Mouse (Mus musculus) heart, embryonic 10.5 days (tissue): ENCODE measurements around the gene Popdc2. TPM values are rescaled to one million over a fixed set of nuclear protein-coding genes. Genes with fewer than 3 reads are reported as not detected.
"Not testable (repeated sequence)": the region's sequence is repeated elsewhere in the genome, so short reads cannot be mapped to it uniquely, and the experiment has no call there.

Source experiments
- DNase-seq: peaks from one replicate; pipeline ENCODE4 v3.0.0-alpha.2; 2017; ENCODE audit warnings: low spot score
- H3K27ac ChIP-seq: fragments of 300-500 bp; sonication (generic); 2 replicates; pipeline ENCODE4 v1.5.1; 2016; ENCODE audit warnings: mild to moderate bottlenecking
- H3K27me3 ChIP-seq: fragments of 300-500 bp; sonication (generic); 2 replicates; pipeline ENCODE4 v1.6.1; 2016; ENCODE audit warnings: mild to moderate bottlenecking; ENCODE audit not compliant: poor library complexity, insufficient read depth, severe bottlenecking
- H3K36me3 ChIP-seq: fragments of 300-500 bp; sonication (generic); 2 replicates; pipeline ENCODE4 v1.6.1; 2016; ENCODE audit warnings: mild to moderate bottlenecking, moderate library complexity
- H3K4me1 ChIP-seq: fragments of 300-500 bp; sonication (generic); 2 replicates; pipeline ENCODE4 v1.6.1; 2016; ENCODE audit warnings: mild to moderate bottlenecking
- H3K4me3 ChIP-seq: fragments of 300-500 bp; sonication (generic); 2 replicates; pipeline ENCODE4 v1.5.1; 2016; ENCODE audit warnings: mild to moderate bottlenecking, moderate library complexity
- H3K9me3 ChIP-seq: fragments of 300-500 bp; sonication (generic); 2 replicates; pipeline ENCODE4 v1.6.1; 2016; ENCODE audit warnings: mild to moderate bottlenecking, moderate library complexity
- WGBS: fragments of 180-500 bp; shearing (Covaris S2); methylation state at CpG from one replicate; pipeline ENCODE4 v1.1.7; 2016; 5-methylcytosine and 5-hydroxymethylcytosine counted together
- polyA plus RNA-seq: library from polyadenylated mRNA; unstranded; fragments of >200 nt; fragmentation: Nextera tagmentation; extraction: Ambion mirVana; gene quantifications from 2 replicates; pipeline ENCODE4 v1.2.1, GENCODE M21; 2016

Popdc2 gene
- polyA plus RNA-seq = 230 and 378 TPM in 2 replicates

GRCm38 (mm10) chr16:38361933-38362332 is at the start of gene Popdc2:
Gene Popdc2, plus strand, starts transcription at chr16:38362209.
- no peaks in the 10 kb centered on the region for H3K9me3 ChIP-seq
- 9% methylated on average over 10 of the region's 10 CpGs for WGBS
- H3K27ac ChIP-seq = peak within 1 kb of the TSS; percentile 91
- H3K36me3 ChIP-seq = peaks cover 25% of the 10 kb centered on the region
- no peaks in the 10 kb centered on the region for H3K27me3 ChIP-seq
- H3K4me1 ChIP-seq = peaks cover 50% of the 10 kb centered on the region
- peak within 1 kb of the TSS; percentile 65 for H3K4me3 ChIP-seq
- DNase-seq = peak; percentile 95

DNA sequence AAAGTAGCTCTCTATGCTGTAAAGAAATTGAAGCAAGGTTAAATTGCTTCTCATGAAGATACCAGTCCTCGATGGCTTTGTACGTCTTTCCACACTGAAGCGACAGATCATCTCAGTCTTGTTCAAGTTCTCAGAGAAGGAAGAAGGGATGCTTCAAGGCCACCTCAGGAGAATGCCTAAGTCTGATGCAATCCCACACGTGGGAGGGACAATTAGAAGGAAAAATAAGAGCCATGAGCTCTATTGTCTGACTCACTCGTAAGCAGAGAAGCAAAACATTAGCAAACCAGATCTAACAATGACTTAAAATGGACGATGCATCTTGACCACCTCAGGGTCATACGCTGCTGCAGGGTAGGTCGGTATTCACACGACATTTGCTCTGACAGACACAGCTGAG is 43.5 kb upstream of the Popdc2 start:
- no peak for DNase-seq
- H3K36me3 ChIP-seq = no peaks in the 10 kb centered on the region
- no peak overlapping the region for H3K27ac ChIP-seq
- WGBS = 74% methylated on average over 9 of the region's 9 CpGs
- no peak overlapping the region for H3K4me3 ChIP-seq
- H3K9me3 ChIP-seq = no peaks in the 10 kb centered on the region
- H3K4me1 ChIP-seq = 0 out of 2 replicates have a peak, but pooled peaks cover 3% of the 10 kb centered on the region
- H3K27me3 ChIP-seq = no peaks in the 10 kb centered on the region

GRCm38 (mm10) chr16:38319087-38319486 is 42.9 kb upstream of the Popdc2 start:
- Histone ChIP-seq H3K9me3 (no peaks in the 10 kb centered on the region), H3K27me3 (no peaks in the 10 kb centered on the region), H3K4me1 (0 out of 2 replicates have a peak, but pooled peaks cover 3% of the 10 kb centered on the region), H3K27ac (no peak overlapping the region), H3K36me3 (no peaks in the 10 kb centered on the region), H3K4me3 (no peak overlapping the region)
- WGBS = 88% methylated on average over 4 of the region's 4 CpGs
- DNase-seq = no peak

- DNase-seq = no peak
- 25% methylated on average over 17 of the region's 17 CpGs for WGBS
- Histone ChIP-seq H3K9me3 (no peaks in the 10 kb centered on the region), H3K27ac (no peak overlapping the region), H3K27me3 (no peaks in the 10 kb centered on the region), H3K4me3 (peak overlapping the region; percentile 38; the same call in 1 of the 2 replicates), H3K36me3 (no peaks in the 10 kb centered on the region), H3K4me1 (0 out of 2 replicates have a peak, but pooled peaks cover 3% of the 10 kb centered on the region)
Measured at GRCm38 (mm10) chr16:38321452-38321935, 40.5 kb upstream of the Popdc2 start.

DNA sequence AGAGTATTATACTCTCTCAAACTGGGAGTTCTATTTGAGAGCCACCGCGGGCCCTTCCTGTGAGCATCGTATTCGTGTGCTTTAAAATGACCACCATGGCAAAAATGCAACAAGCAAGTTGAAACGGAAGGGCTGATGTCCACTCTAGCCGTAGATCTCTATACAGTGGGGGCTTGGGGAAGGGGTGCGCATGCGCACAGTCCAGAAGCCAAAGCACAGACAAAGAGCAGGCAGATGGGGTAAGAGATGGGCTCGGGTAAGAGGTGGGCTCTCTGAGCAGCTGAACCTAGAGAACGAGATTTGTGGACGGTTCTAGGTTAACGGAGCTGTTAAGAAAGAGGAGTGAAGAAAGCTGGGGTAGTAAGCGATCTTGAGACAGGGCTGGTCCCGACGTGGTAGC is 37.7 kb upstream of the Popdc2 start:
- Histone ChIP-seq H3K36me3 (no peaks in the 10 kb centered on the region), H3K4me1 (0 out of 2 replicates have a peak, but pooled peaks cover 3% of the 10 kb centered on the region), H3K27me3 (no peaks in the 10 kb centered on the region), H3K27ac (no peak overlapping the region), H3K9me3 (no peaks in the 10 kb centered on the region), H3K4me3 (no peak overlapping the region)
- no peak for DNase-seq
- 84% methylated on average over 15 of the region's 15 CpGs for WGBS

DNA sequence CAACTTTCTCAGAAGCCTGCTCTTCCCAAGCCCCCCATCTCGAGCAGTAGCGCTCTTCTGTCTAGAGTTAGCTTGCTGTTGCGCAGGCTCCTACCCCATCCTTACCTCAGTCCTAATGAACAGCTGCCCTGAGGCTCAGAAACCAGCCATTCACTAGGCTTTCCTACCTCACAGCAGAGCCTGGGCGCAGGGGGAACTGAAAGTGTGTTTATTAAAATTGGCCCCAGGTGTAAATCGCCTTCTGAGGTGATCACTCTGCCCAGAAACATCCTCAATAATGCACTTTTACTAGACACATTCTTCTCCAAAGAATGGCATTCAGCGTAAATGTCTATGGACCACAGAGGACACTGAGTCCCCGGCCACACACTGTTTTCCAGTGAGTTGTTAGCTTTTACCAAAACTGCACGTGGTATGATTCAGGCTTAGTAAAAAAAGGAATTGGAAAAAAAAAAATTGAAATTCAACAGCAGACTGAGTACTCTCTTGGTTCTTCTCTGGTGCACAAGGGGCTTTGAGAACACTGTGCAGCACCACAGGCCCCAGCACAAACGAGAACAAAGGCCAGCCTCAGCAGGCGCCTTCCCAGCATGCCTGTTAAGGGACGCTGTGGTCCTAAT is 35.1 kb upstream of the Popdc2 start:
- 81% methylated on average over 11 of the region's 11 CpGs for WGBS
- no peak for DNase-seq

DNA sequence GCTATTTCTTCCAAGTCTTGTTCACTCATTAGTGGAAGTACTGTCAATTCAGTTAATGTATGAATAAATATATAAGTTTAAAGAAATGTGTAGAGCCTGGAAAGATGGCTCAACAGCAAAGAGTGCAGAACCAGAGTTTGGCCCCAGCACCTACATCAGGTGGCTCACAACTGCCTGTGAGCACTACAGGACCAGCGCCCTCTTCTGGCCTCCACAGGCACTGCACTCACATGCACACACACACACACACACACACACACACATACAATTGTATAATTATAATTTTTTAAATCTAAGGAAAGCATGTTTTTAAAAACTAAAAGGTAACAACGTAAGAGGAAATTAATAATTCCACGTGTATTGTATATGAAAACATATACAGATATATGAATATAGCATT is 32.7 kb upstream of the Popdc2 start:
- Histone ChIP-seq H3K36me3 (no peaks in the 10 kb centered on the region), H3K9me3 (no peaks in the 10 kb centered on the region), H3K4me1 (no peaks in the 10 kb centered on the region), H3K27ac (no peak overlapping the region), H3K27me3 (no peaks in the 10 kb centered on the region), H3K4me3 (no peak overlapping the region)
- 83% methylated on average over 3 of the region's 3 CpGs for WGBS
- DNase-seq = no peak

More for the DNA sequence above, 35.1 kb upstream of the Popdc2 start:
- Histone ChIP-seq H3K27ac (no peak overlapping the region), H3K36me3 (no peaks in the 10 kb centered on the region), H3K9me3 (no peaks in the 10 kb centered on the region), H3K4me1 (no peaks in the 10 kb centered on the region), H3K27me3 (no peaks in the 10 kb centered on the region), H3K4me3 (no peak overlapping the region)

DNA sequence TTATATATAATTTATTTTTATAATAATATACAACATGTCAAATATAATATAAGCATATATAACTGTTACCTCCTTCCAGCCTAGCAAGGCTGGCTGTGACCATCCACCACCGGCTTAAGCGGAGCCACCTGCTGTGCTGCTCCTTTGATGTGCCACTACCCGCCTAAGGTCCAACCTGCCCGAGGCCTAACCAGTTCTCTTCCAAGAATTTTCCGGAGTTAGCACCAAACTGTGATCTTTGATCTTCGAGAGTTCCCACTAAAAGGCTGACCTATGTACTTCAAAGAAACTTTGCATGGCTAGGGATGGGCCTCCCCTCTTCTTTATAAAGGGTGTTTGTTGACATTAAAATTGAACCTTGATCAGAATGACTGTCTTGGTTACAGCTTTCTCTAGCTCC is 27.6 kb upstream of the Popdc2 start:
- no peak for DNase-seq
- H3K36me3 ChIP-seq = no peaks in the 10 kb centered on the region
- no peak overlapping the region for H3K4me3 ChIP-seq
- no peaks in the 10 kb centered on the region for H3K4me1 ChIP-seq
- 45% methylated on average over 6 of the region's 6 CpGs for WGBS
- no peaks in the 10 kb centered on the region for H3K27me3 ChIP-seq
- H3K9me3 ChIP-seq = no peaks in the 10 kb centered on the region
- H3K27ac ChIP-seq = no peak overlapping the region

- H3K9me3 ChIP-seq, H3K4me3 ChIP-seq, H3K4me1 ChIP-seq, H3K36me3 ChIP-seq, H3K27me3 ChIP-seq, H3K27ac ChIP-seq, DNase-seq: not testable (repeated sequence)
- 73% methylated on average over 4 of the region's 4 CpGs for WGBS
Measured at GRCm38 (mm10) chr16:38338077-38338476, 23.9 kb upstream of the Popdc2 start.

- H3K9me3 ChIP-seq = no peaks in the 10 kb centered on the region
- DNase-seq = peak; percentile 95
- WGBS = 10% methylated on average over 30 of the region's 30 CpGs
- H3K27ac ChIP-seq = peak within 1 kb of the TSS; percentile 56
- no peaks in the 10 kb centered on the region for H3K36me3 ChIP-seq
- H3K4me1 ChIP-seq = peaks cover 15% of the 10 kb centered on the region
- peak within 1 kb of the TSS; percentile 58 for H3K4me3 ChIP-seq
- H3K27me3 ChIP-seq = no peaks in the 10 kb centered on the region
Measured at GRCm38 (mm10) chr16:38341396-38342324, 20.3 kb upstream of the Popdc2 start, which contains the start of gene Maats1. Gene Maats1, minus strand, starts transcription at chr16:38342143.

DNA sequence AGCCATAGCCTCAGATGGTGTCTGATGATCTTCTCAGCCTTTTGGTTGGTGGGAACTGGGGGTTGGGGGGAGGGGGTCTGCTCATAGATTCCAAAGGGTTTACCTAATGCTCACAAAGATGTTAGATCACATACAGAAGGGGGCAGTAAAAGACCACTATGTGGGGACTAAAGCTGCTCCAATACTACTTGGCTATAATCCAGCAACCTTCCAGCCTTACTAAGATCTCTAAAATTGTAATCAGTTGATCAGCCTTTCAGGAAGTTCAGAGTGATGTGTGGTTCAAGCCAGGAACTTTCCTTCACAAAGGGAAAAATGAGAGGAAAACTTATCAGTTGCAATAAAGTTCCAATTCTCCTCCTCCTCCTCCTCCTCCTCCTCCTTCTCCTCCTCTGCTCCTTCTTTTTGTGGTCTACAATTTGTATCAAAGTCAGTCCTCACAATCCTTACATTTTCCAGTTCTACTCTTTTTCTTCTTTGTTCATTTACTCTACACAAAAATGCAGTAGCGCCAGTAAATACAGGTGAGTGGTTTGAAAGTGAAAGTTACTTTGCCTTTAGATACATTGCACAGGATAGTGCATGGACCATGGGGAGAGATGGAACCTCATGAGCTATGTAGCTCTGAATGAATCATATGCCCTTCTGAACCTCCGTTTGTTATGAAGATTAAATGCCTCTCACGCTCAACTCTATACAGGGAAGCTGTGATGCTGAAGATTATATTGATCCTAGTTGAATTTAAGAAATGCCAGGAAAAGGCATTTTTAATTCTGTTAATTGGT is 16.9 kb upstream of the Popdc2 start:
- Histone ChIP-seq H3K27me3 (no peaks in the 10 kb centered on the region), H3K4me1 (peaks cover 31% of the 10 kb centered on the region), H3K27ac (peak overlapping the region; percentile 42; the same call in 1 of the 2 replicates), H3K4me3 (no peak overlapping the region), H3K36me3 (peaks cover 6% of the 10 kb centered on the region; the same call in 1 of the 2 replicates), H3K9me3 (no peaks in the 10 kb centered on the region)
- no peak for DNase-seq
- WGBS = 73% methylated on average over 3 of the region's 3 CpGs

GRCm38 (mm10) chr16:38346529-38347325 is 15.3 kb upstream of the Popdc2 start, which contains the start of the genes Cox17 and Gm21987:
Gene Cox17, plus strand, starts transcription at chr16:38346991.
Gene Gm21987, plus strand, starts transcription at chr16:38347040.
- peaks cover 41% of the 10 kb centered on the region for H3K4me1 ChIP-seq
- H3K9me3 ChIP-seq = no peaks in the 10 kb centered on the region
- H3K27ac ChIP-seq = peak within 1 kb of the TSS; percentile 96
- H3K27me3 ChIP-seq = no peaks in the 10 kb centered on the region
- 2% methylated on average over 35 of the region's 35 CpGs for WGBS
- peak; percentile 97 for DNase-seq
- peaks cover 19% of the 10 kb centered on the region for H3K36me3 ChIP-seq
- H3K4me3 ChIP-seq = peak within 1 kb of the TSS; percentile 93
